Mouse (Mus musculus) lung, adult 18-20 months (tissue): ENCODE measurements at regions not wholly inside any gene's neighbourhood (a gene's known extent, or its start where the extent isn't known, plus 50 kb on each side); places are given as distances from the start of the nearest gene placed in this dataset.

ENCODE experiments used
- DNase-seq, 2 experiments: peaks; one replicate each; pipeline ENCODE4 v3.0.0; 2022; ENCODE audit warnings: mixed read lengths in 2 of 2

GRCm38 (mm10) chr17:65014682-65015081 is 178.8 kb upstream of the 4930583I09Rik start:
- no peak for DNase-seq

- no peak for DNase-seq
Observed at GRCm38 (mm10) chr17:65000626-65001135, 164.8 kb upstream of the 4930583I09Rik start.

- DNase-seq: no peak
Observed at GRCm38 (mm10) chr17:64994483-64994882, 158.6 kb upstream of the 4930583I09Rik start.

- no peak for DNase-seq
Observed at GRCm38 (mm10) chr17:64991262-64991661, 155.4 kb upstream of the 4930583I09Rik start.

GRCm38 (mm10) chr17:64984276-64985011 is 148.6 kb upstream of the 4930583I09Rik start:
- DNase-seq: no peak

GRCm38 (mm10) chr17:64983480-64983879 is 147.6 kb upstream of the 4930583I09Rik start:
- DNase-seq: no peak

GRCm38 (mm10) chr17:64964153-64964552 is 128.3 kb upstream of the 4930583I09Rik start:
- DNase-seq: no peak

GRCm38 (mm10) chr17:64961887-64962286 is 126.0 kb upstream of the 4930583I09Rik start:
- peak in 1 of 2 experiments; percentile 1 for DNase-seq

- DNase-seq: no peak
Observed at GRCm38 (mm10) chr17:64957495-64957894, 121.6 kb upstream of the 4930583I09Rik start.

- DNase-seq: no peak
Observed at GRCm38 (mm10) chr17:64956506-64956905, 120.6 kb upstream of the 4930583I09Rik start.

GRCm38 (mm10) chr17:64953275-64953674 is 117.4 kb upstream of the 4930583I09Rik start:
- DNase-seq: no peak

GRCm38 (mm10) chr17:64951625-64951940 is 115.7 kb upstream of the 4930583I09Rik start:
- no peak for DNase-seq

- DNase-seq: no peak
Observed at GRCm38 (mm10) chr17:64950802-64951624, 115.1 kb upstream of the 4930583I09Rik start.

- no peak for DNase-seq
Observed at GRCm38 (mm10) chr17:64943213-64943612, 107.3 kb upstream of the 4930583I09Rik start.

GRCm38 (mm10) chr17:64941555-64941954 is 105.7 kb upstream of the 4930583I09Rik start:
- DNase-seq: no peak

GRCm38 (mm10) chr17:64935683-64936082 is 99.8 kb upstream of the 4930583I09Rik start:
- no peak for DNase-seq

GRCm38 (mm10) chr17:64934411-64934810 is 98.5 kb upstream of the 4930583I09Rik start:
- DNase-seq: no peak

GRCm38 (mm10) chr17:64930816-64931428 is 95.1 kb upstream of the 4930583I09Rik start:
- DNase-seq: no peak

- DNase-seq: no peak
Observed at GRCm38 (mm10) chr17:64923762-64924161, 87.9 kb upstream of the 4930583I09Rik start.

- no peak for DNase-seq
Observed at GRCm38 (mm10) chr17:64922235-64922634, 86.4 kb upstream of the 4930583I09Rik start.

- DNase-seq: no peak
Observed at GRCm38 (mm10) chr17:64920236-64920635, 84.4 kb upstream of the 4930583I09Rik start.

- no peak for DNase-seq
Observed at GRCm38 (mm10) chr17:64917830-64918229, 82.0 kb upstream of the 4930583I09Rik start.

GRCm38 (mm10) chr17:64916657-64917056 is 80.8 kb upstream of the 4930583I09Rik start:
- DNase-seq: no peak
